Mouse (Mus musculus): ENCODE measurements around the gene AL732309.1. TPM values are rescaled to one million over a fixed set of nuclear protein-coding genes. Genes with fewer than 3 reads are reported as not detected.

Gene AL732309.1
- polyA plus RNA-seq, 1 experiment from 2014 or later, result 2.4 TPM

GRCm38 (mm10) chr2:25266720-25267119 lies 20.1 kb upstream of the AL732309.1 start:
- H3K9ac ChIP-seq (ENCODE audit: low read length), result 0 out of 2 replicates have a peak overlapping the region, but pooled peaks have one; percentile 2
- H3K4me1 ChIP-seq (ENCODE audit: control insufficient read depth in 2 of 2, insufficient read depth in 2 of 2, low read length in 2 of 2), result peaks cover 30 to 44% of the 10 kb centered on the region in 2 experiments
- H3K4me3 ChIP-seq (ENCODE audit: control insufficient read depth in 1 of 2, insufficient read depth in 1 of 2, low read depth in 1 of 2, low read length in 2 of 2), result no peak overlapping the region
- H3K36me3 ChIP-seq (ENCODE audit: control insufficient read depth, insufficient read depth, low read length), result peaks cover 30% of the 10 kb centered on the region
- H3K27ac ChIP-seq (replicated peaks in 1 of 2; ENCODE audit: control insufficient read depth in 1 of 2, insufficient read depth in 1 of 2, low read depth in 2 of 2, low read length in 2 of 2), result no peak overlapping the region
- WGBS, result 17% methylated on average over 2 of the region's 2 CpGs
- H3K4me2 ChIP-seq (ENCODE audit: low read length), result 0 out of 2 replicates have a peak overlapping the region, but pooled peaks have one; percentile 31
- ATAC-seq (ENCODE audit: insufficient number of reproducible peaks, insufficient read depth, low FRiP score, low read depth), result no peak
- peaks cover 8% of the 10 kb centered on the region for H3K27me3 ChIP-seq (ENCODE audit: control insufficient read depth, insufficient read depth, low read length)
- no peaks in the 10 kb centered on the region for H3K9me3 ChIP-seq (ENCODE audit: control insufficient read depth, low read length)

GRCm38 (mm10) chr2:25265897-25266656 lies 19.4 kb upstream of the AL732309.1 start:
- peaks cover 27 to 39% of the 10 kb centered on the region in 2 experiments for H3K4me1 ChIP-seq (ENCODE audit: control insufficient read depth in 2 of 2, insufficient read depth in 2 of 2, low read length in 2 of 2)
- H3K4me2 ChIP-seq (ENCODE audit: low read length), result peak overlapping the region; percentile 31
- no peak overlapping the region for H3K27ac ChIP-seq (replicated peaks in 1 of 2; ENCODE audit: control insufficient read depth in 1 of 2, insufficient read depth in 1 of 2, low read depth in 2 of 2, low read length in 2 of 2)
- peaks cover 8% of the 10 kb centered on the region for H3K27me3 ChIP-seq (ENCODE audit: control insufficient read depth, insufficient read depth, low read length)
- ATAC-seq (ENCODE audit: insufficient number of reproducible peaks, insufficient read depth, low FRiP score, low read depth), result no peak
- peaks cover 30% of the 10 kb centered on the region for H3K36me3 ChIP-seq (ENCODE audit: control insufficient read depth, insufficient read depth, low read length)
- no peaks in the 10 kb centered on the region for H3K9me3 ChIP-seq (ENCODE audit: control insufficient read depth, low read length)
- WGBS, result 50% methylated on average over 6 of the region's 6 CpGs
- H3K9ac ChIP-seq (ENCODE audit: low read length), result peak overlapping the region; percentile 2
- no peak overlapping the region for H3K4me3 ChIP-seq (ENCODE audit: control insufficient read depth in 1 of 2, insufficient read depth in 1 of 2, low read depth in 1 of 2, low read length in 2 of 2)

GRCm38 (mm10) chr2:25264851-25265250 lies 18.2 kb upstream of the AL732309.1 start:
- peaks cover 26 to 33% of the 10 kb centered on the region in 2 experiments for H3K4me1 ChIP-seq (ENCODE audit: control insufficient read depth in 2 of 2, insufficient read depth in 2 of 2, low read length in 2 of 2)
- no peak overlapping the region for H3K4me3 ChIP-seq (ENCODE audit: control insufficient read depth in 1 of 2, insufficient read depth in 1 of 2, low read depth in 1 of 2, low read length in 2 of 2)
- ATAC-seq (ENCODE audit: insufficient number of reproducible peaks, insufficient read depth, low FRiP score, low read depth), result no peak
- H3K4me2 ChIP-seq (ENCODE audit: low read length), result no peak overlapping the region
- no peak overlapping the region for H3K27ac ChIP-seq (replicated peaks in 1 of 2; ENCODE audit: control insufficient read depth in 1 of 2, insufficient read depth in 1 of 2, low read depth in 2 of 2, low read length in 2 of 2)
- H3K9me3 ChIP-seq (ENCODE audit: control insufficient read depth, low read length), result no peaks in the 10 kb centered on the region
- H3K27me3 ChIP-seq (ENCODE audit: control insufficient read depth, insufficient read depth, low read length), result peaks cover 8% of the 10 kb centered on the region
- H3K36me3 ChIP-seq (ENCODE audit: control insufficient read depth, insufficient read depth, low read length), result peaks cover 19% of the 10 kb centered on the region
- WGBS, result 72% methylated on average over 3 of the region's 3 CpGs
- no peak overlapping the region for H3K9ac ChIP-seq (ENCODE audit: low read length)

DNA sequence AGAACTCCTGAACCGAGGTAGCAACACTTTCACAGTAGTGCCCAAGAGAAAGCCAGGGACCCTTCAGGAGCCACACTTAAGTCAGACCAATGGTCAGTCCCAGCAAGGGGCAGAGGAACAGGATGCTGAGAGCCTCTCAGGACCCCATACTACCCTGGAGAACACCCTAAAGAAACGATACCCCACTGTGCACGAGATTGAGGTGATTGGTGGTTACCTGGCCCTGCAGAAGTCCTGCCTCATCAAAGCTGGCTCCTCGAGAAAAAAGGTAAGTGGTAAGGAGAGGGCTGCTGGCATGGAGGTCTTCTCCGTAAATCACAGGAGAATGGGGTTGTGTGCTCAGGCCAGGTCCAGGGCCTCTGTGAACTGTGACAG lies 17.6 kb upstream of the AL732309.1 start:
- H3K4me2 ChIP-seq (ENCODE audit: low read length), result peak overlapping the region; percentile 97; the same call in 1 of the 2 replicates
- H3K36me3 ChIP-seq (ENCODE audit: control insufficient read depth, insufficient read depth, low read length), result peaks cover 13% of the 10 kb centered on the region
- no peaks in the 10 kb centered on the region for H3K9me3 ChIP-seq (ENCODE audit: control insufficient read depth, low read length)
- peaks cover 26 to 33% of the 10 kb centered on the region in 2 experiments for H3K4me1 ChIP-seq (ENCODE audit: control insufficient read depth in 2 of 2, insufficient read depth in 2 of 2, low read length in 2 of 2)
- H3K27me3 ChIP-seq (ENCODE audit: control insufficient read depth, insufficient read depth, low read length), result peaks cover 8% of the 10 kb centered on the region
- H3K4me3 ChIP-seq (ENCODE audit: control insufficient read depth in 1 of 2, insufficient read depth in 1 of 2, low read depth in 1 of 2, low read length in 2 of 2), result no peak overlapping the region
- ATAC-seq (ENCODE audit: insufficient number of reproducible peaks, insufficient read depth, low FRiP score, low read depth), result no peak
- no peak overlapping the region for H3K27ac ChIP-seq (replicated peaks in 1 of 2; ENCODE audit: control insufficient read depth in 1 of 2, insufficient read depth in 1 of 2, low read depth in 2 of 2, low read length in 2 of 2)
- no peak overlapping the region for H3K9ac ChIP-seq (ENCODE audit: low read length)
- 66% methylated on average over 5 of the region's 5 CpGs for WGBS

DNA sequence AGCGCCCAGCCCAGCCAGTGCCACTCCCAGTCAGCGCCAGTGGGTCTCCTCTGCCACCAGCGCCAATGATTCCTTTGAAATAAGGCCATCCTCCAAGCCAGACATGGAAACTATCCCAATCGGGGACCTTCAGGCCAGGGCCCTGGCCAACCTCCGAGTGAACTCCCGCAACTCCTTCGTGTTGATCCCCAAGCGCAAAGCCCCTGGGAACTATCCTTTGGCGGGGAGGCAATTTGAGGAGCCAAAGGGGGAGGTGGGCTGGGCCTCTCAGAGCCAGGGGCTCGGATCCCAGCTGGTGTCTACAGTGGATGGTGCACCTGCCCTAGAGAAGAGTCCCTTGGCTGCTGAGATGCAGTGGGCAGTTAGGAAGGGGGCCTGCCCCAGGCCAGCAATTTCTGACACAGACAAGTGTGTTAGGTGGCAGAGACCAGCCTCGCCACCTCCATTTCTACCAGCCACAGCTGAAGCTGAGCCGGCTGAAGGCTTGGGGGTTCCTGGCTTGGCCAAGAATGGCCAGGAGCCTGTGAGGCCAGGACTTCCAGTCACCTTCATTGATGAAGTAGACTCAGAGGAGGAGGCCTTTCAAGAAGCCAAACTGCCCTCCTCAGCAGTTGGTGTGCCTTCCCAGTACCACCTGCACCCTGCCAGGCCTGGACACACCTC lies 17.1 kb upstream of the AL732309.1 start:
- H3K4me2 ChIP-seq (ENCODE audit: low read length), result peak overlapping the region; percentile 97
- ATAC-seq (ENCODE audit: insufficient number of reproducible peaks, insufficient read depth, low FRiP score, low read depth), result no peak
- peaks cover 8% of the 10 kb centered on the region for H3K27me3 ChIP-seq (ENCODE audit: control insufficient read depth, insufficient read depth, low read length)
- H3K27ac ChIP-seq (replicated peaks in 1 of 2; ENCODE audit: control insufficient read depth in 1 of 2, insufficient read depth in 1 of 2, low read depth in 2 of 2, low read length in 2 of 2), result no peak overlapping the region
- peak overlapping the region; percentile 62 to 70 for H3K4me3 ChIP-seq (ENCODE audit: control insufficient read depth in 1 of 2, insufficient read depth in 1 of 2, low read depth in 1 of 2, low read length in 2 of 2)
- H3K9ac ChIP-seq (ENCODE audit: low read length), result peak overlapping the region; percentile 72
- H3K36me3 ChIP-seq (ENCODE audit: control insufficient read depth, insufficient read depth, low read length), result peaks cover 8% of the 10 kb centered on the region; the same call in 1 of the 2 replicates
- H3K4me1 ChIP-seq (ENCODE audit: control insufficient read depth in 2 of 2, insufficient read depth in 2 of 2, low read length in 2 of 2), result peaks cover 26 to 33% of the 10 kb centered on the region in 2 experiments
- 24% methylated on average over 12 of the region's 12 CpGs for WGBS
- H3K9me3 ChIP-seq (ENCODE audit: control insufficient read depth, low read length), result no peaks in the 10 kb centered on the region

- Histone ChIP-seq H3K27me3 (ENCODE audit: control insufficient read depth, insufficient read depth, low read length) (peaks cover 8% of the 10 kb centered on the region), H3K9ac (ENCODE audit: low read length) (peak overlapping the region; percentile 72), H3K9me3 (ENCODE audit: control insufficient read depth, low read length) (no peaks in the 10 kb centered on the region), H3K4me3 (ENCODE audit: control insufficient read depth in 1 of 2, insufficient read depth in 1 of 2, low read depth in 1 of 2, low read length in 2 of 2) (peak overlapping the region; percentile 62 to 70), H3K4me1 (ENCODE audit: control insufficient read depth in 2 of 2, insufficient read depth in 2 of 2, low read length in 2 of 2) (peaks cover 26 to 33% of the 10 kb centered on the region in 2 experiments), H3K4me2 (ENCODE audit: low read length) (peak overlapping the region; percentile 97), H3K27ac (replicated peaks in 1 of 2; ENCODE audit: control insufficient read depth in 1 of 2, insufficient read depth in 1 of 2, low read depth in 2 of 2, low read length in 2 of 2) (no peak overlapping the region), H3K36me3 (ENCODE audit: control insufficient read depth, insufficient read depth, low read length) (0 out of 2 replicates have a peak, but pooled peaks cover under 1% of the 10 kb centered on the region)
- ATAC-seq (ENCODE audit: insufficient number of reproducible peaks, insufficient read depth, low FRiP score, low read depth), result 0 out of 2 replicates have a peak, but pooled peaks have one; percentile 10
- WGBS, result under 1% methylated on average over 82 of the region's 82 CpGs
These were observed 16.3 kb upstream of the AL732309.1 start for GRCm38 (mm10) chr2:25262795-25263622.

DNA sequence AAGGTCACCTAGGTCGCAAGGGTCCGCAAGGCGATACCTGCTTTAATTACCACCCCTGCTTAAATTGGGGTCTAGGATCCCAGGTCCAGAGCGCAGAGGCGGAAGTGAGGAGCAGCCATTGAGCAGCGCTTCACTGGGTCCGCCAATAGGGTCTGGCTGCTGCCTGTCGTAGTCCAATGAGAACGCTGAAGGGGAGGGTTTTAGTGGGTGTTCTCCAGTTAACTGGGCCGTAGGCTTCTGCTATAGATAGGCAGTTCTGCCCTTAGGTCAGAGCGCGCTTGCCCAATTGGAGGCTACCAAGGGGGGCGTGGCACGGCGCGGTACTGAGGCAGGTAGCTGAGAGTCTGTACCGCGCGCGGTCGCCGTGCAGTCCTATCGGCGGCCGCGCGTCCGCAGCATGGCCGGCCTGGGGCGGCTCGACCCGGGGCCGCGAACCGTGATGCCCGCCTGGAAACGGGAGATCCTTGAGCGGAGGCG lies 15.7 kb upstream of the AL732309.1 start, which contains the start of gene Tprn:
Gene Tprn, plus strand, starts transcription at position 328 of the 477 bp plus-strand sequence.
- 0 out of 4 replicates have a peak within 1 kb of the TSS, but pooled peaks of 1 of the 2 experiments have one; percentile 24 for H3K27ac ChIP-seq (replicated peaks in 1 of 2; ENCODE audit: control insufficient read depth in 1 of 2, insufficient read depth in 1 of 2, low read depth in 2 of 2, low read length in 2 of 2)
- H3K4me3 ChIP-seq (ENCODE audit: control insufficient read depth in 1 of 2, insufficient read depth in 1 of 2, low read depth in 1 of 2, low read length in 2 of 2), result peak within 1 kb of the TSS; percentile 62 to 70
- H3K9ac ChIP-seq (ENCODE audit: low read length), result peak within 1 kb of the TSS; percentile 72
- H3K4me2 ChIP-seq (ENCODE audit: low read length), result peak within 1 kb of the TSS; percentile 97
- peaks cover 8% of the 10 kb centered on the region for H3K27me3 ChIP-seq (ENCODE audit: control insufficient read depth, insufficient read depth, low read length)
- ATAC-seq (ENCODE audit: insufficient number of reproducible peaks, insufficient read depth, low FRiP score, low read depth), result peak; percentile 96
- WGBS, result under 1% methylated on average over 38 of the region's 39 CpGs
- no peaks in the 10 kb centered on the region for H3K9me3 ChIP-seq (ENCODE audit: control insufficient read depth, low read length)
- H3K4me1 ChIP-seq (ENCODE audit: control insufficient read depth in 2 of 2, insufficient read depth in 2 of 2, low read length in 2 of 2), result peaks cover 25 to 32% of the 10 kb centered on the region in 2 experiments
- no peaks in the 10 kb centered on the region for H3K36me3 ChIP-seq (ENCODE audit: control insufficient read depth, insufficient read depth, low read length)

Measured in heart, embryonic 14.5 days (tissue).